In genomic region chr13:12420596-12420995, GRCm38 (mm10) we compare ENCODE assay signal across 26 mouse cellular contexts.
"Had no signal": no experiment of that assay in that cellular context is flagged by ENCODE, and none has a peak within 500 bp of the region (broad histone marks: within the 10 kb centered on the region; RNA-seq: fewer than 3 reads in every experiment).

No protein-coding gene starts in this region.

- DNase-seq: cerebellum, adult 2 months; cerebellum, adult 8-10 months; cerebellum, adult 9-10 months; cerebellum, adult 9-11 months; cerebellum, postnatal 10 days; cerebellum, postnatal 14 days; cerebellum, postnatal 25 days; cerebellum, postnatal 36 days; embryo, embryonic 11 days; forebrain, postnatal 0 days; gastrocnemius, adult 2 months; gastrocnemius, postnatal 10 days; gastrocnemius, postnatal 14 days; gastrocnemius, postnatal 25 days; gastrocnemius, postnatal 36 days; heart, adult 18-20 months; heart, adult 2 months had no signal

- H3K9me3 ChIP-seq: embryonic facial prominence, embryonic 10.5 days; embryonic facial prominence, embryonic 12.5 days; embryonic facial prominence, embryonic 13.5 days; embryonic facial prominence, embryonic 15.5 days; forebrain, embryonic 10.5 days; forebrain, embryonic 12.5 days; forebrain, embryonic 13.5 days; forebrain, embryonic 15.5 days had no signal

- H3K4me3 ChIP-seq: embryonic facial prominence, embryonic 10.5 days; embryonic facial prominence, embryonic 12.5 days; embryonic facial prominence, embryonic 13.5 days; embryonic facial prominence, embryonic 15.5 days; erythroblast, embryonic 14.5 days; forebrain, embryonic 10.5 days; forebrain, embryonic 12.5 days; forebrain, embryonic 13.5 days; forebrain, embryonic 15.5 days; gastrocnemius, adult 2 months; heart, adult 2 months had no signal

- H3K4me1 ChIP-seq: embryonic facial prominence, embryonic 10.5 days; embryonic facial prominence, embryonic 12.5 days; embryonic facial prominence, embryonic 13.5 days; embryonic facial prominence, embryonic 15.5 days; forebrain, embryonic 10.5 days; forebrain, embryonic 12.5 days; forebrain, embryonic 13.5 days; forebrain, embryonic 15.5 days had no signal

- H3K27me3 ChIP-seq: embryonic facial prominence, embryonic 12.5 days; embryonic facial prominence, embryonic 13.5 days; embryonic facial prominence, embryonic 15.5 days; forebrain, embryonic 12.5 days; forebrain, embryonic 13.5 days; forebrain, embryonic 15.5 days had no signal

- H3K27ac ChIP-seq: embryonic facial prominence, embryonic 10.5 days; embryonic facial prominence, embryonic 12.5 days; embryonic facial prominence, embryonic 13.5 days; embryonic facial prominence, embryonic 15.5 days; forebrain, embryonic 10.5 days; forebrain, embryonic 12.5 days; forebrain, embryonic 13.5 days; forebrain, embryonic 15.5 days; gastrocnemius, adult 2 months; heart, adult 2 months had no signal
